Mouse (Mus musculus): Measurements from ENCODE around the gene Dpm2.

Gene Dpm2

DNA sequence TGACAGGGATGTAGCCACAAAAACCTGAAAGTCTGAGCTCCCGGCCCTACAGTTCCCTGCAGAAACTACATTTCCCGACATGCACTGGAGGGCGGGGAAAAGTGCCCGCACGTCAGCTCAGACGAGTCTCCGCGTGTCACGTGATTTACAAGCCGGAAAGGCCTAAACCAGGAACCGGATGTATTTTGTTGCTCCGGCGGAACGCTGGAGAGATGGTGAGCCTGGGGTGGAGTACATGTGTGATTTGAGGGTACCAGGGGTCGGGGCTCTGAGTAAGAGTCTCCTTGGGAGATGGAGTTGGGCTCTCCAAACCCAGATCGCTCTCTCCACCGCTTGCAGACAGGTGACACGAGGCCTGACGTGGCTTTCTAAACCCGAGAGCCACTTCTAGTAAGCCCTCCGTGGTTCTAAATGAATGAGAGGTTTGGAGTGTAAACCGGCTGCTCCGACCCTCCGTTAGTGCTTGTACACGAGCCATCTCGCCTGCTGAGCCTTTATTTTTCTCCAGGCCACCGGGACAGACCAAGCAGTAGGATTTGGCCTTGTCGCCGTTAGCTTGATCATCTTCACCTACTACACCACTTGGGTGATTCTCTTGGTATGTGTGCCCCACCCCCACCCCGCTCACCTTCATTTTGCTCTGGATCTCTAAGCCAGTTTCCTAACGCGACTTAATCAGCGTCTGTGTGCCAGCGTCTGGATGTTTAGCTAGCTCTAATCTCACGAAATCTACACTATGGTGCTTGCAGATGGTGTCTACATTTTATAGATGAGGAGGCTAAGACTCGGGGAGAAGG, at the start of gene Dpm2:
Gene Dpm2 (plus strand): TSS at position 161 of the 797 bp plus-strand sequence.
- DNase-seq (ENCODE audit: low spot score), result peak; percentile 85

GRCm38 (mm10) chr2:32524536-32525031, 46.1 kb upstream of the Dpm2 start:
- DNase-seq (ENCODE audit: low spot score), result no peak

GRCm38 (mm10) chr2:32525816-32526215, 44.8 kb upstream of the Dpm2 start:
- no peak for DNase-seq (ENCODE audit: low spot score)

GRCm38 (mm10) chr2:32527468-32527966, 43.1 kb upstream of the Dpm2 start:
- DNase-seq (ENCODE audit: low spot score), result no peak

GRCm38 (mm10) chr2:32528326-32528725, 42.3 kb upstream of the Dpm2 start:
- no peak for DNase-seq (ENCODE audit: low spot score)

- DNase-seq (ENCODE audit: low spot score), result no peak
These were observed 40.2 kb upstream of the Dpm2 start for GRCm38 (mm10) chr2:32530479-32530878.

GRCm38 (mm10) chr2:32533163-32533562, 37.5 kb upstream of the Dpm2 start:
- DNase-seq (ENCODE audit: low spot score), result no peak

GRCm38 (mm10) chr2:32534061-32534732, 36.5 kb upstream of the Dpm2 start:
- DNase-seq (ENCODE audit: low spot score), result no peak

GRCm38 (mm10) chr2:32534733-32535471, 35.8 kb upstream of the Dpm2 start, which contains the start of gene Fam102a:
TSS of gene Fam102a (plus strand) at chr2:32535332.
- peak; percentile 98 for DNase-seq (ENCODE audit: low spot score)

DNA sequence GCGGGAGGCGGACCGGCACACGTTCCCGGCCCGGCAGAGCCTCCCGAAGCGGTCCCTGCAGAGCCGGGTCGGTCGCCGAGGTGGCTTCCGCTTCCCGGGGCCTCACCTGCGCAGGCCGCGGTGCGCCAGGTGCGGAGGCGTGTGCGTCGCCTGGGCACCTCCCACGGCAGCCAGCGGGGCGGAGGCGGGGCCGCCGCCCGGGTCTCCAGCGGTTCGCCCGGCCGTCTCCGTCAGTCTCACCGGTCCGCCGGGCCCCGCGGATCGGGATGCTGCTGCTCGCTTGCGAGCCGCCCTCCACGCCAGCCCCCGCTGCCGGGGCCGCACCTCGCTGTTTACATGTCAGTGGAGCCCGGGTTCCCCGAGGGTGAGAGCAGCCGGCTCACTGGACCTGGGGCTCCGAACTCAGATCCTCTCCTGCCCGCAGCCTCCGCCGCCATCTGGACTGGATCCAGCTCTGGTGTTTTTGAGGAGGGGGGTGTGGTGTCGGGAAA, 35.1 kb upstream of the Dpm2 start:
- peak; percentile 26 for DNase-seq (ENCODE audit: low spot score)

DNA sequence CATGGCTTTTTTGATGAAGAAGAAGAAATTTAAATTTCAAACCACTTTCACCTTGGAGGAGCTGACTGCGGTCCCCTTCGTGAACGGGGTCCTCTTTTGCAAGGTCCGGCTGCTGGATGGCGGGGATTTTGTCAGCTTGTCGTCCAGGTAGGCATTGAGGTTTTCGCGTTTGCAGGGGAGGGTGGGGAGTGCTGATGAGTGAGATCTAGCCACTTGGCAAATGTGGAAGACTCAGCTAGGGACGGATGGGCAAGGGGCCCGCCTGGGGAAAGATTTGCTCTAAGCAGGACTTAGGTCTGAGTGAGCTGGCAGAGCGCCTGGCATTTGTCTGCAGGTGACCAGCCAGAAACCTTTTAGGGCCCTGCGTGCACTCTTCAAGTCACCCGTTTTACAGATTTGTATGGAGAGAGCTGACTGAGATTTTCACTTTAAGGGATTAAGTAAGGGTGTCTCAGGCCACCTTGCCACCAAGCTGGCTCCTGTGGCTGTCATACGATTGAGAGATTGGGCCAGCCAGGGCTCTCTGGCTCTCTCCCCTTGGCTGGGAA, 34.5 kb upstream of the Dpm2 start:
- DNase-seq (ENCODE audit: low spot score), result no peak

- peak; percentile 32 for DNase-seq (ENCODE audit: low spot score)
These were observed 33.9 kb upstream of the Dpm2 start for GRCm38 (mm10) chr2:32536634-32537359.

DNA sequence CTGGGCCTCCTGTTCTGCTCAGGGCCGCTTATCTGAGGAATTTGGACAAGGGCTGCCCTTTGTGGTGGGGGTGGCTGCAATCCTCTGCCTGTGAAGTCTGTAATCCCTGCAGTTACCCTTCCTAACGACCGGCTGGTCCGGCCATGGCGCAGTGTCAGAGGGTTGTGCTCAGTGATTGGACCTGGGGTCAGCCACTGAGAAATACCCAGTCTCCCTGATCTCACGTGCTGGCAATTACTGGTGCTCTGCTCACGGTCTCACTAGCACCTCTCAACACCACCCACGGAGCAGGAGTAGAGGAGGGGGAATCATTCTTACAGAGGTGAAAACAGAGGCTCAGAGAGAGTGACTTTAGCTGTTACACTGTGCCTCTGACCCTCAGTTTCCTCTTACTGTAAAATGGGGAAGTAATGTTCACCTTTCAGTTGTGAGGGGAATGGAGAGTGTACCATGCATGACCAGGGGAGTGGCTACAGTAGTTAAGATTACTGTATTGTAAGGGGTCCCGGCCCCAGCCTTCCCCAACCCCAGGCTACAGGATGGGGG, 33.2 kb upstream of the Dpm2 start:
- no peak for DNase-seq (ENCODE audit: low spot score)

DNA sequence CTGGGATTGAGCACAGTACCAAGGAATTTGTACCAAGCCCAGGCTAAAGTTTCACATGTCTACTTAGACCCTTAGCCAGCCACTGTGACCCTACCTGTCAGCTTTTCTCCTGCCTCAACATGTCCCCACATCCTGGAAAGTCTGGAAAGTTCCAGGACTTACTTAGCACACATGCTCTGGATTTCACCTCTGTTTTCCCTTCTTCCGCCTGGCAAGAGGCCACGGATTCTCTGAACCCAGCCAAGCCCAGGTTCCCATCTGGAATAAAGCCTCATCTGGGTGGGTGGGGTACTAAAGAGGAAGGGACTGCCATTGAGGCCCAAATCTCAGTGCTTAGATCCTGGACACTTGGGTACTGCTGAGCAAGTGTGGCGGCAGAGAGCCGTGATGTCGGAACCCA, 32.7 kb upstream of the Dpm2 start:
- no peak for DNase-seq (ENCODE audit: low spot score)

GRCm38 (mm10) chr2:32538461-32538860, 32.2 kb upstream of the Dpm2 start:
- no peak for DNase-seq (ENCODE audit: low spot score)

GRCm38 (mm10) chr2:32539452-32539981, 31.1 kb upstream of the Dpm2 start:
- no peak for DNase-seq (ENCODE audit: low spot score)

DNA sequence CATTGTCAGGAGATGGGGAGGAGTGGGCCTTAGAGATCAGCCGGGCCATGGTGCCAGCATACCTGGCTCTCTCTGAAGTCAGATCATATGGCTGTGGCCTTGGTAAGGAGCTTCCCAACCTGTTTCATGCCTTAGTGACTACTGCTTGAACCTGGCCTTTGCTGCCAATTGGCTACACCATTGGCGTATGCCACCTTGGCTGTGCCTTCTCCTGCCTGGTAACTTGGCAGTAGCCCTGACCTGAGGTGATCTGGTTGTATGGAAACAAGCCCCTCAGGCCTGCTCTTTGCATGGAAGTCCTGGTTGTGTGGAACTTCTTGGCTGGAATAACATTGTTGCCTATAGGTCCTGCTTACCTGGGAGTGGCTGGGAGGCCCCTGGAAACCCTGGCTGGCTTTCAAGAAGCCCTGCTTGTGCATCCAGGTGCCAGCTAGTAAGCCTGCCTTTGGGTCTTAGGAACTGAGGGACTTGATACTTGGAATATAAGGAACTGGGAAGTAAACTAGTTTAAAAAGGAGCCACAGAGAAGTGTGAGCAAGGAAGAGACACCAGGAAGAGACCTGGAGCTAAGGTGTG, 29.2 kb upstream of the Dpm2 start:
- DNase-seq (ENCODE audit: low spot score), result no peak

- DNase-seq (ENCODE audit: low spot score), result no peak
These were observed 28.6 kb upstream of the Dpm2 start for GRCm38 (mm10) chr2:32541986-32542573.

DNA sequence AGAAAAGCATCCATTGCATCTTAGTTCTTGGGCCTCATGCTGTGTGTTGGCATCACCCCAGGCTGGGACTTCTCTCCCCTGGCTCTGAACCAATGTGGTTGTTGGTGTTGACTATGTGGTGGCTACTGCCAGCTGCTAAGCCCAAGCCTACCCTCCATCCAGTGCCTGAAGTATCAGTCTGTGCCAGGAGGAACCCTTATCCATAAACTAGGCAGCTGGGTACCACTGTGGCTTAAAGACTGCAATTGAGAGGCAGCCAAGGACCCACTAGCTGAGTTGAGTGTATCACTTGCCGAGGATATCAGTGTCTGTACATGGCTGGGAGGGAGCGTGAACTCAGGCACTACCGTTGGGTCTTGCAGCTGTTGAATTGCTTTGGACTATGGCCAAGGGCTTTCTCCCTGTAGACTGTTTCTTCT, 27.6 kb upstream of the Dpm2 start:
- DNase-seq (ENCODE audit: low spot score), result no peak

- no peak for DNase-seq (ENCODE audit: low spot score)
These were observed 23.7 kb upstream of the Dpm2 start for GRCm38 (mm10) chr2:32546951-32547350.
